Mouse (Mus musculus): ENCODE results near the gene Slc24a4. TPM values are rescaled to one million over a fixed set of nuclear protein-coding genes. Genes with fewer than 3 reads are reported as not detected.
"Not testable (repeated sequence)": the region's sequence is repeated elsewhere in the genome, so short reads cannot be mapped to it uniquely, and the experiment has no call there.

Slc24a4 gene
- polyA plus RNA-seq, 1 experiment from 2014 or later, result 0.20 TPM

GRCm38 (mm10) chr12:102270776-102271405 is 142.4 kb downstream of the Slc24a4 start:
- ATAC-seq (ENCODE audit: insufficient read depth), result no peak
- WGBS (ENCODE audit: insufficient replicate concordance), result 44% methylated on average over 6 of the region's 6 CpGs
- H3K4me1 ChIP-seq (replicated peaks), result peaks cover 3% of the 10 kb centered on the region; the same call in 1 of the 2 replicates
- no peaks in the 10 kb centered on the region for H3K27me3 ChIP-seq
- no peaks in the 10 kb centered on the region for H3K9me3 ChIP-seq (replicated peaks)
- no peak overlapping the region for H3K4me2 ChIP-seq
- H3K9ac ChIP-seq, result no peak overlapping the region
- no peaks in the 10 kb centered on the region for H3K36me3 ChIP-seq (replicated peaks)
- H3K4me3 ChIP-seq (replicated peaks), result no peak overlapping the region
- no peak overlapping the region for H3K27ac ChIP-seq (replicated peaks)

GRCm38 (mm10) chr12:102271447-102271846 is 142.9 kb downstream of the Slc24a4 start:
- Histone ChIP-seq H3K27ac (replicated peaks) (no peak overlapping the region), H3K27me3 (no peaks in the 10 kb centered on the region)

GRCm38 (mm10) chr12:102275833-102276443 is 147.4 kb downstream of the Slc24a4 start:
- H3K36me3 ChIP-seq (replicated peaks), result no peaks in the 10 kb centered on the region
- no peaks in the 10 kb centered on the region for H3K9me3 ChIP-seq (replicated peaks)
- H3K4me3 ChIP-seq (replicated peaks), result no peak overlapping the region
- peaks cover 3% of the 10 kb centered on the region; the same call in 1 of the 2 replicates for H3K4me1 ChIP-seq (replicated peaks)
- ATAC-seq (ENCODE audit: insufficient read depth), result no peak
- H3K9ac ChIP-seq, result no peak overlapping the region
- WGBS (ENCODE audit: insufficient replicate concordance), result 35% methylated on average over 7 of the region's 7 CpGs
- no peak overlapping the region for H3K4me2 ChIP-seq
- no peaks in the 10 kb centered on the region for H3K27me3 ChIP-seq
- H3K27ac ChIP-seq (replicated peaks), result no peak overlapping the region

More at GRCm38 (mm10) chr12:102271447-102271846, 142.9 kb downstream of the Slc24a4 start:
- H3K4me2 ChIP-seq, result no peak overlapping the region
- no peaks in the 10 kb centered on the region for H3K36me3 ChIP-seq (replicated peaks)
- H3K4me3 ChIP-seq (replicated peaks), result no peak overlapping the region
- peaks cover 3% of the 10 kb centered on the region; the same call in 1 of the 2 replicates for H3K4me1 ChIP-seq (replicated peaks)
- WGBS (ENCODE audit: insufficient replicate concordance), result 56% methylated on average over 4 of the region's 4 CpGs
- no peak for ATAC-seq (ENCODE audit: insufficient read depth)
- H3K9ac ChIP-seq, result no peak overlapping the region
- H3K9me3 ChIP-seq (replicated peaks), result no peaks in the 10 kb centered on the region

DNA sequence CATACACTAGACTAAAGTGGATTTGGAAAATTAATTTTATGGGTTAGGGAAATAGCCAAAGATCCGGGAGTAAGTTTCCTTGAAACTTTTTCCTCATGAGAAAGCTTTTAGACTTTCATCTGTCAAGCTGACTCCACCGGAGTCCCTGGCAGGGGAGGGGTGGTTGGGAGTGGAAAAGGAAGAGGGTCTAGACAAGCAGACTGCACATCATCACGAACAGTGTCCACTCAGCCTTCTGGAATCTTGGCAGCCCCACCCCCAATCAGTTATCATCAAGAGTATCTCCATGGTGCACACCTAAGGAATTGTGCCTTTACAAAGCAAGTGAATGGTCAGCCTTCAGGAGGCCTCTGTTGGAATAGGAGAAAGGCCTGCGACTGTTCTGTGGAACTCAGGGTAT is 151.8 kb downstream of the Slc24a4 start:
- H3K4me1 ChIP-seq (replicated peaks), result peaks cover 13% of the 10 kb centered on the region

DNA sequence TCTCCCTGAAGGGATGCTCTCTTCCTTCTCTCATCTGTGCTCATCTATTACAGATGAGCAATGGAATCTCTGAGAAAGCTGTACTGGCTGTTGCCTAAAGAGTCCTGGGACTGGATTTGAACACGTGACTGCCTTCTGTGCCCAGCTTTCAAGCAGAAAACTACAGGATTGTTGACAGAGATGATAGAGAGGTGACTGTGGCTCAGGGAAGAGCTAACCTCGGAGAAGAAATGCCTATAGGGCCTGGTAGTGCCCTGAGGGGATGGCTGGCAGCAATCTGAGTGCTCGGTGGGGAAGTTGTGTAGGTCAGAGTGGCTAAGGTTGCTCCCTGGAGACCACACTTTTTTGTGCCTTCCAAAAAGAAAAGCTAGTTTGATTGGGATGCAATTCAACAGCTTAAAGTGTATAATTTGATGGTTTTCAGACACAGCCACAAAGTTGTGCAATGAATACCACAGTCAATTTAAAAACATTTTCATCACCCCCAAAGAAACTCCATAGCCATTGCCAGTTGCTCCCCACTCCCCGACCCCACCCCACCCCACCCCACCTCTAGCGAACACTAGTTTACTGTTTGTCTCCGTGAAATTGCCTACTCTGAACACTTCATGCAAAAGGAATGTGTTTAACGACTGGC is 152.5 kb downstream of the Slc24a4 start:
- no peaks in the 10 kb centered on the region for H3K36me3 ChIP-seq (replicated peaks)
- no peaks in the 10 kb centered on the region for H3K9me3 ChIP-seq (replicated peaks)
- no peak overlapping the region for H3K4me3 ChIP-seq (replicated peaks)
- peaks cover 25% of the 10 kb centered on the region for H3K27me3 ChIP-seq
- ATAC-seq (ENCODE audit: insufficient read depth), result no peak
- H3K27ac ChIP-seq (replicated peaks), result no peak overlapping the region
- no peak overlapping the region for H3K4me2 ChIP-seq
- 54% methylated on average over 7 of the region's 7 CpGs for WGBS (ENCODE audit: insufficient replicate concordance)
- H3K9ac ChIP-seq, result no peak overlapping the region
- H3K4me1 ChIP-seq (replicated peaks), result peaks cover 20% of the 10 kb centered on the region

More for the DNA sequence above, 151.8 kb downstream of the Slc24a4 start:
- H3K27ac ChIP-seq (replicated peaks); H3K4me2 ChIP-seq; H3K4me3 ChIP-seq (replicated peaks); ATAC-seq (ENCODE audit: insufficient read depth); H3K9ac ChIP-seq; H3K9me3 ChIP-seq (replicated peaks); H3K36me3 ChIP-seq (replicated peaks): not testable (repeated sequence)
- H3K27me3 ChIP-seq, result peaks cover 25% of the 10 kb centered on the region
- WGBS (ENCODE audit: insufficient replicate concordance), result 56% methylated on average over 4 of the region's 4 CpGs

GRCm38 (mm10) chr12:102282126-102282525 is 153.6 kb downstream of the Slc24a4 start:
- H3K9ac ChIP-seq, result no peak overlapping the region
- ATAC-seq (ENCODE audit: insufficient read depth), result no peak
- peaks cover 25% of the 10 kb centered on the region for H3K27me3 ChIP-seq
- H3K9me3 ChIP-seq (replicated peaks), result no peaks in the 10 kb centered on the region
- H3K4me3 ChIP-seq (replicated peaks), result peak overlapping the region; percentile 60; the same call in 1 of the 2 replicates
- H3K36me3 ChIP-seq (replicated peaks), result no peaks in the 10 kb centered on the region
- 26% methylated on average over 2 of the region's 2 CpGs for WGBS (ENCODE audit: insufficient replicate concordance)
- H3K4me2 ChIP-seq, result peak overlapping the region; percentile 62
- H3K4me1 ChIP-seq (replicated peaks), result peaks cover 31% of the 10 kb centered on the region
- 0 out of 2 replicates have a peak overlapping the region, but pooled peaks have one; percentile 80 for H3K27ac ChIP-seq (replicated peaks)

DNA sequence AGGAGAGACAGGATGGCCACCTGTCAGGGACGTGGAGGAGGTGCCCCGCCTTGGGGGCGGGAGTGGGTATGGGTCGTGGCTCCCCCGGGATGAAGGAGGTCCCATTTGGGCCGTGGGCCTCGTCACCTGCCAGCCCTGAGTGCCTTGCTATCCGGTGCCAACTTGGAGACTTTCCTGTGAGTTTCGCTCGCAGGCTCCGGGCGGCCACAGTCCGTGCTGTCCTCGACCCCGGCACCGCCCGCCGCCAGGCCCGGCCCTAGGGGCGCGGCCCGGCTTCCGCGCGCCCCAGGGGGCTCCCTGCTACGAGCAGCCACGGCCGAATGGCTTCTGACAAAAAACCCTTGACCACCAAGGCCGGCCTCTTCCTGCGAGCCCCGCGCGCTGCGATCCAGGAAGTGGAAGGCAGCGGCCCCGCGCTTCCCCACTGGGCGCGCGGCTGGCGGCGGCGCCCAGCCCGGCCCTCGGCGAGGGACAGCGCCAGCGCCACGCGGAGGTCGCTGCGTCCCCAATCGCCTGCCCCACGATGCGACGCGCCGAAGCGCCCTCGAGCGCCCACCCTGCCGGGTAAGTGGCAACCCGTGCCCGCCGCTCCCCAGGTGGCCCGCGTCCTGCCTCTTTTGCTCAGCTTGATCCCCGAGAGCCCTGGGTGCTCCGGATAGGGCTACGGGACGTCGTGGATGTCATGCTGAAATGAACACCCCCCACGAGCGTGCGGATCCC is 154.4 kb downstream of the Slc24a4 start, which contains the start of gene Rin3:
TSS of gene Rin3 (plus strand) at position 286 of the 720 bp plus-strand sequence.
- peaks cover 25% of the 10 kb centered on the region for H3K27me3 ChIP-seq
- WGBS (ENCODE audit: insufficient replicate concordance), result under 1% methylated on average over 75 of the region's 75 CpGs
- H3K9me3 ChIP-seq (replicated peaks), result no peaks in the 10 kb centered on the region
- peaks cover 39% of the 10 kb centered on the region for H3K4me1 ChIP-seq (replicated peaks)
- H3K27ac ChIP-seq (replicated peaks), result peak within 1 kb of the TSS; percentile 80
- peak within 1 kb of the TSS; percentile 47 for H3K9ac ChIP-seq
- peak within 1 kb of the TSS; percentile 62 for H3K4me2 ChIP-seq
- no peaks in the 10 kb centered on the region for H3K36me3 ChIP-seq (replicated peaks)
- ATAC-seq (ENCODE audit: insufficient read depth), result peak; percentile 47; the same call in 1 of the 2 replicates
- H3K4me3 ChIP-seq (replicated peaks), result peak within 1 kb of the TSS; percentile 60

- Histone ChIP-seq H3K27me3 (peaks cover 25% of the 10 kb centered on the region), H3K9me3 (replicated peaks) (no peaks in the 10 kb centered on the region), H3K9ac (peak overlapping the region; percentile 47; the same call in 1 of the 2 replicates), H3K4me3 (replicated peaks) (peak overlapping the region; percentile 60), H3K4me2 (peak overlapping the region; percentile 62), H3K27ac (replicated peaks) (peak overlapping the region; percentile 80), H3K36me3 (replicated peaks) (no peaks in the 10 kb centered on the region), H3K4me1 (replicated peaks) (peaks cover 45% of the 10 kb centered on the region)
- peak; percentile 58 for ATAC-seq (ENCODE audit: insufficient read depth)
- 3% methylated on average over 21 of the region's 24 CpGs for WGBS (ENCODE audit: insufficient replicate concordance)
These were observed 155.1 kb downstream of the Slc24a4 start for GRCm38 (mm10) chr12:102283483-102284266.

GRCm38 (mm10) chr12:102284267-102284610 is 155.7 kb downstream of the Slc24a4 start:
- peaks cover 25% of the 10 kb centered on the region for H3K27me3 ChIP-seq
- H3K36me3 ChIP-seq (replicated peaks), result no peaks in the 10 kb centered on the region
- 0 out of 2 replicates have a peak overlapping the region, but pooled peaks have one; percentile 80 for H3K27ac ChIP-seq (replicated peaks)
- no peak overlapping the region for H3K9ac ChIP-seq
- WGBS (ENCODE audit: insufficient replicate concordance), result 13% methylated on average over 9 of the region's 9 CpGs
- H3K4me3 ChIP-seq (replicated peaks), result peak overlapping the region; percentile 60
- peaks cover 50% of the 10 kb centered on the region for H3K4me1 ChIP-seq (replicated peaks)
- peak overlapping the region; percentile 62 for H3K4me2 ChIP-seq
- no peak for ATAC-seq (ENCODE audit: insufficient read depth)
- no peaks in the 10 kb centered on the region for H3K9me3 ChIP-seq (replicated peaks)

DNA sequence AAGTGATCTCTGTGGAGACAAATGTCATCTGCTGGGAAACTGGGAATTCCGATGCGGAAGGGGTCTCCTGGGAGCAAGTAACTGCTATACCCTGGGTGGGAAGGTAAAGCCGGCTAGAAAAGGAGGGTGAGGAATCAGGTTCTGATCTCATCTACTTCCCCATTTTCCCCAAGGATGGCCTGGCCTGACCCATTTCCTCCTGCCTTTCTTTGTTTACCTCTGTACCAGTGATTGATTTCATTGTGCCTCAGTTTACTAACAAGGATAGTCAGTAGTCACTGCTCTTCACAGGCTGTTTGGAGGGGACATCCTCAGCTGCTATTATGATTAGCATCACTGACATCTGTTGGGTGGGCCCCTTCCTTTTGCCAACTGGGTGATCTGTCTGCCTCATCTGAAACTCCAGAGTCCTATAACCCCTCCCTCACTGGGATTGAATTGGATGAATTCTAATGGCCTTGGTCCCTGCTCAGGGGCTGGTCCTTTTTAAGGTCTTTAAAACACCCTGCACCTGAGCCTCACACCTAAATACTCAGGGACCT is 156.2 kb downstream of the Slc24a4 start:
- H3K27ac ChIP-seq (replicated peaks), result no peak overlapping the region
- peaks cover 52% of the 10 kb centered on the region for H3K4me1 ChIP-seq (replicated peaks)
- H3K9ac ChIP-seq, result no peak overlapping the region
- peak overlapping the region; percentile 62 for H3K4me2 ChIP-seq
- peak overlapping the region; percentile 60 for H3K4me3 ChIP-seq (replicated peaks)
- H3K9me3 ChIP-seq (replicated peaks), result no peaks in the 10 kb centered on the region
- no peak for ATAC-seq (ENCODE audit: insufficient read depth)
- H3K36me3 ChIP-seq (replicated peaks), result no peaks in the 10 kb centered on the region
- WGBS (ENCODE audit: insufficient replicate concordance), result 27% methylated on average over 3 of the region's 3 CpGs
- H3K27me3 ChIP-seq, result peaks cover 25% of the 10 kb centered on the region
